Mouse (Mus musculus): ENCODE measurements around the gene Efna5.

DNA sequence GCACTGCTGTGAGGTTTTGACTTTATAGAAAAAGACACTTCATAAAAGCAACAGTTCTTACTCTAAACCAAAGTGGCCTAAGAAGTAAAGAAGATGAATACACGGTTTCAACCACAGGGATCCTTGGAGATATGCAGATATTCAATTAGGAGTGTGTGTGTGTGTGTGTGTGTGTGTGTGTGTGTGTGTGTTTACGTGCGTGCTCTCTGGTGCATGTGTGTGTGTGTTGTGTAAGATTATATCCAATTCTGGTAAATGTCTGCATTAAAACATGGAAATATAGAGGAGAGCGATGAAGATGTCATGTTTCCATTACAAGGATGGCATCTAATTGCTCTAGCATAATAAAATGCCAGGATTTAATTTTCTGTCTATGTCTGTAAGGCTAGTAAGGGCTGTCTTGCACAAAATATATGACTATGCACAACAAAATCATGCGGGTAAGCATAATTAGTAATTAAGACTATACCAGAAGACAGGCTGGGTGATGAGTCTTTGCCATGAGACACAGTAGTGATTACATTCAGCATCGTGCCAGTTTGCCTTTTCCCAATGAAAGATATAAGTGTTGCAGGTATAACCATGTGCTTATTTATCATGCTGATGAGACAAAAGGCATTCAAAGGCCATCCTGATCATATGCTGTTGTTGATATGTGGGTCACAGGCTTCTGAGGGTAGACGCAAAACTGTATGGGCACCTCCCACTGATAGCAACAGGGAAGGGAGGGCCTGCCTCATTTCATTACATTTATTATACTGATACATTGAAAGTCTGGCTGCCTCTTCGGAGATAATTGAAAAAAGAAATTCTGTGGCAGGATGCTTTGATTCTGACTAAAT is 256.1 kb downstream of the Efna5 start:
- TF ChIP-seq CTCF (IDR thresholded peaks at IDR 0.05; ENCODE audit: borderline replicate concordance, insufficient read depth, low read depth, low read length), result no peak
- TF ChIP-seq POLR2A (IDR thresholded peaks at IDR 0.05; ENCODE audit: borderline replicate concordance, insufficient read depth, low read length), result no peak

Measured in cerebellum, adult 2 months (tissue).